Mouse (Mus musculus): ENCODE data around the gene 1300017J02Rik. TPM values are rescaled to one million over a fixed set of nuclear protein-coding genes. Genes with fewer than 3 reads are reported as not detected.
"Not testable (repeated sequence)": the region's sequence is repeated elsewhere in the genome, so short reads cannot be mapped to it uniquely, and the experiment has no call there.

1300017J02Rik gene
- 0.14 TPM in 1 of 2 replicates, not detected in the other for polyA plus RNA-seq (2014; fragmentation: Nextera tagmentation; extraction: Ambion mirVana)

GRCm38 (mm10) chr9:103304927-103305326, at the start of gene 1300017J02Rik, which contains the start of gene Topbp1:
1300017J02Rik (minus strand) TSS chr9:103305082.
Topbp1 (plus strand) TSS chr9:103305215.
- Histone ChIP-seq H3K9me3 (ENCODE audit: control insufficient read depth, low read length) (no peaks in the 10 kb centered on the region), H3K4me2 (ENCODE audit: low read length) (peak within 1 kb of the TSS; percentile 91), H3K36me3 (ENCODE audit: control insufficient read depth, insufficient read depth, low read length) (peaks cover 15% of the 10 kb centered on the region), H3K27ac (replicated peaks; ENCODE audit: low read depth, low read length) (peak within 1 kb of the TSS; percentile 80), H3K4me3 (replicated peaks; ENCODE audit: low read depth, low read length) (peak within 1 kb of the TSS; percentile 91), H3K27me3 (ENCODE audit: control insufficient read depth, insufficient read depth, low read length) (no peaks in the 10 kb centered on the region), H3K4me1 (ENCODE audit: control insufficient read depth, insufficient read depth, low read length) (peaks cover 8% of the 10 kb centered on the region), H3K9ac (replicated peaks; ENCODE audit: low read length) (peak within 1 kb of the TSS; percentile 63)
- DNase-seq: peak; percentile 98
- WGBS: 0% methylated on average over 48 of the region's 49 CpGs
- peak; percentile 98 for ATAC-seq (ENCODE audit: low FRiP score, low TSS enrichment)

GRCm38 (mm10) chr9:103353500-103354260, 48.8 kb upstream of the 1300017J02Rik start:
- peaks cover 46% of the 10 kb centered on the region for H3K36me3 ChIP-seq (ENCODE audit: control insufficient read depth, insufficient read depth, low read length)
- H3K9ac ChIP-seq (replicated peaks; ENCODE audit: low read length); H3K4me3 ChIP-seq (replicated peaks; ENCODE audit: low read depth, low read length); H3K27ac ChIP-seq (replicated peaks; ENCODE audit: low read depth, low read length); H3K4me1 ChIP-seq (ENCODE audit: control insufficient read depth, insufficient read depth, low read length); ATAC-seq (ENCODE audit: low FRiP score, low TSS enrichment); H3K4me2 ChIP-seq (ENCODE audit: low read length); H3K27me3 ChIP-seq (ENCODE audit: control insufficient read depth, insufficient read depth, low read length); H3K9me3 ChIP-seq (ENCODE audit: control insufficient read depth, low read length); DNase-seq: not testable (repeated sequence)
- WGBS: 89% methylated on average over 5 of the region's 7 CpGs

GRCm38 (mm10) chr9:103348791-103349190, 43.9 kb upstream of the 1300017J02Rik start:
- Histone ChIP-seq H3K4me2 (ENCODE audit: low read length) (no peak overlapping the region), H3K9me3 (ENCODE audit: control insufficient read depth, low read length) (no peaks in the 10 kb centered on the region), H3K4me3 (replicated peaks; ENCODE audit: low read depth, low read length) (no peak overlapping the region), H3K27me3 (ENCODE audit: control insufficient read depth, insufficient read depth, low read length) (no peaks in the 10 kb centered on the region), H3K4me1 (ENCODE audit: control insufficient read depth, insufficient read depth, low read length) (no peaks in the 10 kb centered on the region), H3K9ac (replicated peaks; ENCODE audit: low read length) (no peak overlapping the region), H3K36me3 (ENCODE audit: control insufficient read depth, insufficient read depth, low read length) (peaks cover 30% of the 10 kb centered on the region), H3K27ac (replicated peaks; ENCODE audit: low read depth, low read length) (no peak overlapping the region)
- ATAC-seq (ENCODE audit: low FRiP score, low TSS enrichment): no peak
- DNase-seq: no peak

GRCm38 (mm10) chr9:103347996-103348490, 43.2 kb upstream of the 1300017J02Rik start:
- no peak for ATAC-seq (ENCODE audit: low FRiP score, low TSS enrichment)
- H3K36me3 ChIP-seq (ENCODE audit: control insufficient read depth, insufficient read depth, low read length): peaks cover 36% of the 10 kb centered on the region
- 82% methylated on average over 1 of the region's 1 CpGs for WGBS

GRCm38 (mm10) chr9:103347045-103347444, 42.2 kb upstream of the 1300017J02Rik start:
- H3K4me2 ChIP-seq (ENCODE audit: low read length): no peak overlapping the region
- H3K4me1 ChIP-seq (ENCODE audit: control insufficient read depth, insufficient read depth, low read length): no peaks in the 10 kb centered on the region
- no peak for DNase-seq
- H3K4me3 ChIP-seq (replicated peaks; ENCODE audit: low read depth, low read length): no peak overlapping the region
- H3K9ac ChIP-seq (replicated peaks; ENCODE audit: low read length): no peak overlapping the region
- H3K27me3 ChIP-seq (ENCODE audit: control insufficient read depth, insufficient read depth, low read length): no peaks in the 10 kb centered on the region
- H3K36me3 ChIP-seq (ENCODE audit: control insufficient read depth, insufficient read depth, low read length): peaks cover 46% of the 10 kb centered on the region
- H3K27ac ChIP-seq (replicated peaks; ENCODE audit: low read depth, low read length): no peak overlapping the region
- H3K9me3 ChIP-seq (ENCODE audit: control insufficient read depth, low read length): no peaks in the 10 kb centered on the region
- WGBS: 91% methylated on average over 4 of the region's 4 CpGs
- ATAC-seq (ENCODE audit: low FRiP score, low TSS enrichment): no peak

More at GRCm38 (mm10) chr9:103347996-103348490, 43.2 kb upstream of the 1300017J02Rik start:
- no peak for DNase-seq
- no peak overlapping the region for H3K4me3 ChIP-seq (replicated peaks; ENCODE audit: low read depth, low read length)
- no peaks in the 10 kb centered on the region for H3K4me1 ChIP-seq (ENCODE audit: control insufficient read depth, insufficient read depth, low read length)
- no peak overlapping the region for H3K27ac ChIP-seq (replicated peaks; ENCODE audit: low read depth, low read length)
- no peaks in the 10 kb centered on the region for H3K9me3 ChIP-seq (ENCODE audit: control insufficient read depth, low read length)
- H3K27me3 ChIP-seq (ENCODE audit: control insufficient read depth, insufficient read depth, low read length): no peaks in the 10 kb centered on the region
- no peak overlapping the region for H3K9ac ChIP-seq (replicated peaks; ENCODE audit: low read length)
- no peak overlapping the region for H3K4me2 ChIP-seq (ENCODE audit: low read length)

GRCm38 (mm10) chr9:103336912-103337311, 32.0 kb upstream of the 1300017J02Rik start:
- H3K4me2 ChIP-seq (ENCODE audit: low read length): no peak overlapping the region
- DNase-seq (no peak), ATAC-seq (ENCODE audit: low FRiP score, low TSS enrichment) (no peak)
- no peaks in the 10 kb centered on the region for H3K4me1 ChIP-seq (ENCODE audit: control insufficient read depth, insufficient read depth, low read length)
- no peak overlapping the region for H3K9ac ChIP-seq (replicated peaks; ENCODE audit: low read length)
- H3K27me3 ChIP-seq (ENCODE audit: control insufficient read depth, insufficient read depth, low read length): no peaks in the 10 kb centered on the region
- H3K4me3 ChIP-seq (replicated peaks; ENCODE audit: low read depth, low read length): no peak overlapping the region
- peaks cover 57% of the 10 kb centered on the region for H3K36me3 ChIP-seq (ENCODE audit: control insufficient read depth, insufficient read depth, low read length)
- no peak overlapping the region for H3K27ac ChIP-seq (replicated peaks; ENCODE audit: low read depth, low read length)
- H3K9me3 ChIP-seq (ENCODE audit: control insufficient read depth, low read length): no peaks in the 10 kb centered on the region

GRCm38 (mm10) chr9:103332663-103333062, 27.8 kb upstream of the 1300017J02Rik start:
- WGBS: 95% methylated on average over 6 of the region's 6 CpGs
- peaks cover 65% of the 10 kb centered on the region for H3K36me3 ChIP-seq (ENCODE audit: control insufficient read depth, insufficient read depth, low read length)
- no peaks in the 10 kb centered on the region for H3K27me3 ChIP-seq (ENCODE audit: control insufficient read depth, insufficient read depth, low read length)
- no peak overlapping the region for H3K27ac ChIP-seq (replicated peaks; ENCODE audit: low read depth, low read length)
- H3K9me3 ChIP-seq (ENCODE audit: control insufficient read depth, low read length): no peaks in the 10 kb centered on the region
- no peak overlapping the region for H3K4me3 ChIP-seq (replicated peaks; ENCODE audit: low read depth, low read length)
- no peak overlapping the region for H3K4me2 ChIP-seq (ENCODE audit: low read length)
- DNase-seq: no peak
- no peak overlapping the region for H3K9ac ChIP-seq (replicated peaks; ENCODE audit: low read length)
- ATAC-seq (ENCODE audit: low FRiP score, low TSS enrichment): no peak
- H3K4me1 ChIP-seq (ENCODE audit: control insufficient read depth, insufficient read depth, low read length): no peaks in the 10 kb centered on the region

- no peak overlapping the region for H3K4me2 ChIP-seq (ENCODE audit: low read length)
- no peak overlapping the region for H3K27ac ChIP-seq (replicated peaks; ENCODE audit: low read depth, low read length)
- H3K9ac ChIP-seq (replicated peaks; ENCODE audit: low read length): no peak overlapping the region
- DNase-seq (no peak), ATAC-seq (ENCODE audit: low FRiP score, low TSS enrichment) (no peak)
- H3K4me1 ChIP-seq (ENCODE audit: control insufficient read depth, insufficient read depth, low read length): no peaks in the 10 kb centered on the region
- WGBS: 94% methylated on average over 9 of the region's 9 CpGs
- H3K36me3 ChIP-seq (ENCODE audit: control insufficient read depth, insufficient read depth, low read length): peaks cover 70% of the 10 kb centered on the region
- H3K4me3 ChIP-seq (replicated peaks; ENCODE audit: low read depth, low read length): no peak overlapping the region
- H3K9me3 ChIP-seq (ENCODE audit: control insufficient read depth, low read length): no peaks in the 10 kb centered on the region
- no peaks in the 10 kb centered on the region for H3K27me3 ChIP-seq (ENCODE audit: control insufficient read depth, insufficient read depth, low read length)
Measured at GRCm38 (mm10) chr9:103326449-103326848, 21.6 kb upstream of the 1300017J02Rik start.

- ATAC-seq (ENCODE audit: low FRiP score, low TSS enrichment): no peak
- WGBS: 92% methylated on average over 1 of the region's 2 CpGs
- H3K36me3 ChIP-seq (ENCODE audit: control insufficient read depth, insufficient read depth, low read length): peaks cover 79% of the 10 kb centered on the region
- H3K27me3 ChIP-seq (ENCODE audit: control insufficient read depth, insufficient read depth, low read length): no peaks in the 10 kb centered on the region
- no peaks in the 10 kb centered on the region for H3K9me3 ChIP-seq (ENCODE audit: control insufficient read depth, low read length)
- DNase-seq: no peak
- H3K4me2 ChIP-seq (ENCODE audit: low read length): no peak overlapping the region
- no peak overlapping the region for H3K9ac ChIP-seq (replicated peaks; ENCODE audit: low read length)
- no peaks in the 10 kb centered on the region for H3K4me1 ChIP-seq (ENCODE audit: control insufficient read depth, insufficient read depth, low read length)
- no peak overlapping the region for H3K27ac ChIP-seq (replicated peaks; ENCODE audit: low read depth, low read length)
- H3K4me3 ChIP-seq (replicated peaks; ENCODE audit: low read depth, low read length): no peak overlapping the region
Measured at GRCm38 (mm10) chr9:103324678-103325077, 19.8 kb upstream of the 1300017J02Rik start.

Measured in midbrain, embryonic 14.5 days (tissue).